Mouse (Mus musculus): ENCODE measurements around the gene Nfam1. TPM values are rescaled to one million over a fixed set of nuclear protein-coding genes. Genes with fewer than 3 reads are reported as not detected.
A peak's percentile ranks its signal among the peaks of the same experiment; 100 is the strongest.

Nfam1 gene
- polyA plus RNA-seq, 1 experiment from 2014 or later, result 2.2 TPM

DNA sequence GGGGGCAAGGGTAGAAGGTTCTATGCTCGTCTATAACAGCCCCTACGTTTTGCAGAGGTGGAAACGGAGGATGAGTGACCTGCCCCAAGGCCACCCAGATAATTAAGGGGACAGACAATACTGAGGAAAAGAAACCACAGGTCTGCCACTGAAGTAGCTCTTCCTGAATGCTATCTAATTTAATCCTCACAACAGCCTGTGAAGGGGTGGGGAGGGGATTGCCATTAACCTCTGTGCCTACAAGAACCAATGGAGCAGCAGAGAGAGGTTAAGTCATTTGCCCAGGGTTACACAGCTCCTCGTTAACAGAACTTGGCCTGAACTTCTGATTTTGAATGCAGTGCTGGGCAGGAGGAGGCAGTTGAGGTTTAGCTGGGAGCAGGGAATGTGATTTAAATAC is 49.0 kb downstream of the Nfam1 start:
- H3K4me1 ChIP-seq (replicated peaks), result peaks cover 79% of the 10 kb centered on the region
- ATAC-seq (ENCODE audit: low FRiP score), result no peak
- peaks cover 62% of the 10 kb centered on the region for H3K27me3 ChIP-seq
- no peak overlapping the region for H3K9ac ChIP-seq
- H3K36me3 ChIP-seq, result no peaks in the 10 kb centered on the region
- WGBS, result 17% methylated on average over 4 of the region's 4 CpGs
- H3K4me2 ChIP-seq, result peak overlapping the region; percentile 49; the same call in 1 of the 2 replicates
- no peaks in the 10 kb centered on the region for H3K9me3 ChIP-seq
- H3K27ac ChIP-seq, result peak overlapping the region; percentile 88
- H3K4me3 ChIP-seq, result no peak overlapping the region

DNA sequence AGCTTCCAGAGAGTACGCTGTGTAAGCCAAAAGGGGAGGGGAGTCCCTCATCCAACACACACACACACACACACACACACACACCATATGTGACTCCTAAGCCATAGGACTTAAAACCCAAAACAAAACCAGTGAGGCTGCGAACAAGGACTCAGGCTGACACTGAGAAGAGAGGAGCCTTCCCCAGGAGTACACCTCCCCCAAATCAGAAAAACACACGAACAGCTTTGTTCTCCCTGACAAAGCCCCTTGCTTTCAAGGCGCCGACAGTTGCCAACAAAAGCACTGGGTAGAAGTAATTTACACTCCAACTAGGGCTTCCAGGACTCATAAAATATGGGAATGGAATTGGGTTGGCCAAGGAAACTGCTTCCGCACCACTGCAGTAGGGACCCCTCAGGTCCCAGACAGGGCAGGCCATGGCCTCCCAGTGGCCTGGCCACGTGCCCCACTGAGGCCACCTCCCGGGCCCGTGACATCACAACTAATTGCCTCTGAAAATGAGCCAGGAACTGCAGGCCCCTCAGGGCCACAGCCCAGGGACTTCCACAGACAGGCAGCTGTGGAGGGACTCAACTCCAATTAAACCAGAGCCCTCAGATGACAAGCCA is 49.6 kb downstream of the Nfam1 start:
- Histone ChIP-seq H3K36me3 (no peaks in the 10 kb centered on the region), H3K27ac (peak overlapping the region; percentile 88), H3K4me3 (peak overlapping the region; percentile 25), H3K4me2 (peak overlapping the region; percentile 49), H3K9ac (peak overlapping the region; percentile 67), H3K4me1 (replicated peaks) (peaks cover 73% of the 10 kb centered on the region), H3K27me3 (peaks cover 66% of the 10 kb centered on the region), H3K9me3 (no peaks in the 10 kb centered on the region)
- 3% methylated on average over 9 of the region's 9 CpGs for WGBS
- ATAC-seq (ENCODE audit: low FRiP score), result peak; percentile 15; the same call in 1 of the 2 replicates

DNA sequence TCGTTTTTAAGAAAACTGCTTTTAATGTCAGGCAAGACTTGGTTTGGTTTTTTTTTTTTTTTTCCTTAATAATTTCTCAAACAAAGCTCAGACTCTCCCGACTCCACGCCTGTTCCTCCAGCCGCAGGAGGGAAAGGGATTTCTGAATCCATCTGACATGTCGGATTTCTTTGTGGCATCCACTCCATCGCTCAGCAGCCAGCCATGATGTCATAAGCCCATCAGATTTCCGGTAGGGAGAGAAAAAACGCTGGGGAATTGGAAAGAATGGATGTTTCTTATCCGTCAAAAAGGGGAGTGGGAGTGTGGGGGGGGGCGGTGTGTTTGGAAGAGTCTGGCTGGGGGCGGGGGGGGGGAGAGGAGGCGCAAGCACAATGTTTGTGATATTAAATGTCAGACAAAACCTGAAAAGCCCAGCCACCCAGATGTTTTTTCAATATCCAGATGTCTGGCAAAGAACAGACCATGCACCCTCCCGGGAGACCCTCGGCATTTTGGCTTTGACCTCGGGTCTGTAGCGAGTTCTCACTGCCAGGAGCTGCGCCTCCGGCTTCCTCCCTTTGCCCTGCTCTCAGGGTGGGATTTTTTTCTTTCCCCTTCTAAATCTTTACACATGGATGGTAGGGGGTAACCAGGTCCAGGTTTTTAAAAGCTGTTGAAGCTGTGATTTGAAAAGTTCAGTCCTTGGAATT is 50.2 kb downstream of the Nfam1 start:
- Histone ChIP-seq H3K9me3 (no peaks in the 10 kb centered on the region), H3K4me3 (peak overlapping the region; percentile 25), H3K27me3 (peaks cover 70% of the 10 kb centered on the region), H3K36me3 (no peaks in the 10 kb centered on the region), H3K4me1 (replicated peaks) (peaks cover 67% of the 10 kb centered on the region), H3K27ac (peak overlapping the region; percentile 88), H3K4me2 (peak overlapping the region; percentile 49), H3K9ac (peak overlapping the region; percentile 67)
- no peak for ATAC-seq (ENCODE audit: low FRiP score)
- WGBS, result 5% methylated on average over 18 of the region's 18 CpGs

DNA sequence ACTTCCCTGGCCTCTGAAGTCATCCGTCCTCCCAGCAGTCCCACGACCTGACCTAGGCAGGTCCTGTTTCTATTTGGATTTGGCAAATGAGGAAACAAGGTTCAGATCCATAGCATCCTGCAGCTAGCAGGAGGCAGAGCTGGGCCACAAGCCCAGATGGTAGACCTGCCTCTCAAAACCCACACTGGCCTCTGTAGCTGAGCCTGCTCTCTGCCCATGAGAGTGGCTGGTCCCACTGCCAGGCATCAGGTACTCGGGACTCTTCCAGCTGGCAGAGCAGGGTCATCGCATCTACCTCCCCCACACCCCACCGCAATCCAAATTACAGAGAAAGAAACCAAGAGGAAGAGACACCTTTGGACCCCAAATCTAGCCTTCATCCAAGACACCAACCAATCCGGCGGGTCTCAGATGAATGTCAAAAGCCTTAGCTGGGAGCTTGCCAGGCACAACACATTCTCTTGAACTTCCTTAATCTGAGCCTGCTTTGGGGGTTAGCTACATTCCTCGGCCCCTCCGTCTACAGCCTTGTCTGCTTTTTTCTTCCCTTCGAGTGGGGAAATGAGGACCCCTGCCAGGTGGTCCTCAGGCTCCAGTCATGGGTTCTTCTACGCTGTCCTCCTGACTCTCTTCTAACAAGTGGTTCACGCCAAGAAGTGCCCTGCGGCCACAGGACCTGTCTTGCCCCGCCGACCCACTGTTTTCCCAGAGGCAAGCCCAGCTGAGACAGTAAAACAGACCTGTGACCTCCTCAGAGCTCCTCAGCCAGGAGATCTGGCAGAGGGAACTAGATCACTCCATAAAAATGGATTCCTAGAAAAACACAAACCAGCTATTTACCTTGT is 51.2 kb downstream of the Nfam1 start:
- Histone ChIP-seq H3K36me3 (no peaks in the 10 kb centered on the region), H3K4me2 (peak overlapping the region; percentile 49), H3K27me3 (peaks cover 76% of the 10 kb centered on the region), H3K9me3 (no peaks in the 10 kb centered on the region), H3K9ac (no peak overlapping the region), H3K27ac (peak overlapping the region; percentile 88), H3K4me3 (no peak overlapping the region), H3K4me1 (replicated peaks) (peaks cover 61% of the 10 kb centered on the region)
- 37% methylated on average over 15 of the region's 15 CpGs for WGBS
- ATAC-seq (ENCODE audit: low FRiP score), result no peak

DNA sequence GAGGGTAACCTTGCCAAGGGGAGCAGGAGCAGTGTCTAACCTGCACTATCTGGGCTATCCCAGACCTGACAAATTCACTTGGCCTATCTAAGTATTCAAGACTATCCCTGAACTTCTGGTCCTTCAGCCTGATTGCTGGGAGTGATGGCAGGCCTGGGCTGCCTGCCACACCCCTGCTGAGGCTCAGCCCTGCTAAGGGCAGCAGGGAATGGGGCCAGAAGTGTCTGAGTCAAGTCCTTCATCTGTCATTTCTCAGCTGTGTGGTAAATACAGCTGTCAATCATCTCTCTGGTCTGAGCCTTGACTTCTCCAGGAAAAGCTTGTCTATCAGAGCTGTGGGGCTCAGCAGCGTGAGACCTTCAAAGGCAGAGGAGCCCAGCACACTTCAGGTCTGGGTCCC is 53.6 kb downstream of the Nfam1 start:
- H3K4me3 ChIP-seq, result no peak overlapping the region
- no peak overlapping the region for H3K4me2 ChIP-seq
- WGBS, result 88% methylated on average over 1 of the region's 1 CpGs
- peaks cover 47% of the 10 kb centered on the region for H3K4me1 ChIP-seq (replicated peaks)
- ATAC-seq (ENCODE audit: low FRiP score), result no peak
- no peaks in the 10 kb centered on the region for H3K36me3 ChIP-seq
- peaks cover 72% of the 10 kb centered on the region for H3K27me3 ChIP-seq
- no peak overlapping the region for H3K9ac ChIP-seq
- H3K27ac ChIP-seq, result no peak overlapping the region
- H3K9me3 ChIP-seq, result no peaks in the 10 kb centered on the region

DNA sequence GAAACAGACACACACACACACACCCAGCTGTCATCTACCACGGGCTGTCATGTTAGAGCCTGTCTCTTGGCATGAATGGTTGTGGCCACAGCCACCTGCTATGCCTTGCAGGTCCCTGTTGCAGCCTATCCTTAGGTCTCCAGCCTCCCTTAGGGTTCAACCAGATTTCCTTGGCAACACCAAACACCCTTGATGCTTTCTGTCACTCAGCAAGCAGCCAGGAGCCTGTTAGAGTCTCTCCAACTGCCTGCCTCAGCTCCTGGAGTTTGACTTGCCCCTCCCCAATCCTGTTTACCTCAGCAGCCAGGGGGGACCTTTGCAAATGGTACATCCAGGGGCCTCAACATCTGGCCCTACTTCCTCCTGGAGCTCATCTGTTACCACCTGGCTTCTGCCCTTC is 58.6 kb downstream of the Nfam1 start:
- WGBS, result 53% methylated on average over 1 of the region's 1 CpGs
- Histone ChIP-seq H3K36me3 (no peaks in the 10 kb centered on the region), H3K4me1 (replicated peaks) (peaks cover 16% of the 10 kb centered on the region), H3K4me3 (no peak overlapping the region), H3K27ac (no peak overlapping the region), H3K9me3 (no peaks in the 10 kb centered on the region), H3K4me2 (no peak overlapping the region), H3K27me3 (peaks cover 68% of the 10 kb centered on the region), H3K9ac (no peak overlapping the region)
- no peak for ATAC-seq (ENCODE audit: low FRiP score)

DNA sequence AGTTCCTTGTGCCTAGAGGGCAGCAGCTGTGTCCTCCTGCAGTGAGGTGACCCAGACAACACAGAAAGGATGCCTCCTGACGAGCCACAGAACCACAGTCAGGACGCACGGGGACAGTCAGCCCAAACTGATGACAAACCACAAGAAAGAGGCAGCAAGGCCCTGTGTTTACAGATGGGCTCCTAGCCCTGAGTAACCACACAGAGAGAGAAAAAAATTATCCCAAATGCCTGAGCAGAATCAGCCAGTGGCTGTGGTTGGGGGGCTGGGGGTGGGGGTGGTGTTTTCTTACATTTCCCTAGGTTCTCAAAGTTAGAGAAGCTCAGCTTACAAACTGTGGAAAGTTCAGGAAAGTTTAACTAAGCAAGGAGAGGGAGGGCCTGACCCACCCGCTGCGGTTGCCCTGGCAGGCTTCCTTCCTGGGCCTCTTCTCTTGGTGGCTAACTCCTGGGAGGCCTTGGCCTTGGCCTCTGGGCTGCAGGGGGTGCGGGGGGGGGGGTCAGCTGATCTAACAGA is 63.8 kb downstream of the Nfam1 start:
- WGBS, result 34% methylated on average over 6 of the region's 6 CpGs
- Histone ChIP-seq H3K9ac (peak overlapping the region; percentile 60; the same call in 1 of the 2 replicates), H3K36me3 (no peaks in the 10 kb centered on the region), H3K27ac (peak overlapping the region; percentile 72), H3K4me2 (peak overlapping the region; percentile 44; the same call in 1 of the 2 replicates), H3K4me1 (replicated peaks) (peaks cover 39% of the 10 kb centered on the region), H3K9me3 (no peaks in the 10 kb centered on the region), H3K4me3 (no peak overlapping the region), H3K27me3 (peaks cover 57% of the 10 kb centered on the region)
- ATAC-seq (ENCODE audit: low FRiP score), result no peak

DNA sequence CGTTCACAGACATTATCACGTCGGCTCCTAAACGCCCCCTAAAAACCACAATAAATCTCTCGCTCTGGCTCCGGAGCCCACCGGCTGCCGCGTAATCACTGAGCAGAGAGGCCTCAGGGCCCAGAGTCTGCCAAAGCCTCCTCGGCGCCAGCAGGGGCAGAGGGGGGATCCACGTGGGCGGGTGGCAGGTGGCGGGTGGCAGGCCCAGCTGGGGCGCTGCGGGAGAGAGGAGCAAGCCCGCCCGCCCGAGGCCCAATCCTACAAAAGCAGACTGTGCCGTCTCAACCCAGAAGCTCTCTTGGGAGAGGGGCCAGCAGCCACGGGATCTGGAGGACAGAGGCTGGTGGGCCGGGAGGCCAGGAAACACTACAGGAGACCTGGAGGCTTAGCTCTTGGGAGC is 64.7 kb downstream of the Nfam1 start:
- peak overlapping the region; percentile 60 for H3K9ac ChIP-seq
- peak overlapping the region; percentile 6; the same call in 1 of the 2 replicates for H3K4me3 ChIP-seq
- H3K27me3 ChIP-seq, result peaks cover 56% of the 10 kb centered on the region
- peak overlapping the region; percentile 44 for H3K4me2 ChIP-seq
- H3K4me1 ChIP-seq (replicated peaks), result peaks cover 45% of the 10 kb centered on the region
- under 1% methylated on average over 22 of the region's 22 CpGs for WGBS
- H3K27ac ChIP-seq, result peak overlapping the region; percentile 72
- peak; percentile 55 for ATAC-seq (ENCODE audit: low FRiP score)
- H3K36me3 ChIP-seq, result no peaks in the 10 kb centered on the region
- no peaks in the 10 kb centered on the region for H3K9me3 ChIP-seq

DNA sequence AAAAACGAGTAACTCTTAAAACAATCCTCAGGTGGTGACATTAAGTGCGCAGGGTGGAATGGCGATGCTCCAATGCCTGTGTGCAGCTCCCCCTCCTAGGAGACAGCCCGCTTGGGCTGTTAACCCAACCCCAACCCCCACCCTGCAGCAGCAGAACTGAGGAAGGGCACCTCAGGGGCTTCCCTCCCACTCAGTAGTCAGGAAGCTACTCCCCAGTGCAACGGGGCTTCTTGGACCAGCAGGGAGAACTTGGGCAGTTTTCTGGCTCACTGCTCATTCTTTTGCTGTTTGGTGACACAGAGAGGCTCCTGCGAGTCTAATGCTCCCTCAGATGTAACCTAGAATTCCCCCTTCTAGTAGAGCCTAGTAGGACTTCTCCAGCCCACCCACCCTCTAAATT is 65.2 kb downstream of the Nfam1 start:
- Histone ChIP-seq H3K4me1 (replicated peaks) (peaks cover 48% of the 10 kb centered on the region), H3K9me3 (no peaks in the 10 kb centered on the region), H3K9ac (peak overlapping the region; percentile 60; the same call in 1 of the 2 replicates), H3K4me3 (0 out of 2 replicates have a peak overlapping the region, but pooled peaks have one; percentile 6), H3K27me3 (peaks cover 55% of the 10 kb centered on the region), H3K4me2 (peak overlapping the region; percentile 44), H3K36me3 (no peaks in the 10 kb centered on the region), H3K27ac (peak overlapping the region; percentile 72)
- ATAC-seq (ENCODE audit: low FRiP score), result no peak
- WGBS, result 26% methylated on average over 6 of the region's 6 CpGs

DNA sequence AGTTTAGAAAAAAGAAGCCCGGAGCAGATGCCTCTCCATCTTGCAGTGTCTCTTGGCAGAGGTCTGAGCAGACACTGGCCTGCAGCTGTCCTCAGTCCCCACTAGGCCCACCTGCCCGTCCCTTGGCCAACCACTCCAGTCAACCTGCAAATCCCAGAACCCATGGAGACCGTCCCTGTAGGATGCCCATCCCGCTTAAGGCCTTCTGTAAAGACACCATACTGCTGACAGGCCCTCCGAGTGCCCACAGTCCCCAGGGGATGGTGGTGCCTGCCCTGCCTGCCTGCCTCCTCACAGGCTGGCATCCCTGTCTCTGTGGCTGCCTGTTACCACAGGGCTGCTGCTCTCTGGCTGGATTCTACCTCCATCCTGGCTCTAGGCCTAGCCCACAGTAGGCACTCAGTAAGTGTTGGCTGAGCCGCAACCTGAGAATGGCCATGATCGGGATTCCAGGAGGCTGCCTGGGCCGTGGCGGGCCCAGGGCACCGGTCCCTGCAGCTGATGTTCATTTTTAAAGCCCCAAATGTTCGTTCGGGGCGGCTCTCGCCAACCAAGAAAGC is 68.8 kb downstream of the Nfam1 start:
- peak overlapping the region; percentile 83 for H3K27ac ChIP-seq
- peak overlapping the region; percentile 63; the same call in 1 of the 2 replicates for H3K9ac ChIP-seq
- peaks cover 62% of the 10 kb centered on the region for H3K27me3 ChIP-seq
- H3K4me1 ChIP-seq (replicated peaks), result peaks cover 79% of the 10 kb centered on the region
- peak; percentile 33; the same call in 1 of the 2 replicates for ATAC-seq (ENCODE audit: low FRiP score)
- H3K9me3 ChIP-seq, result no peaks in the 10 kb centered on the region
- no peaks in the 10 kb centered on the region for H3K36me3 ChIP-seq
- H3K4me3 ChIP-seq, result peak overlapping the region; percentile 57; the same call in 1 of the 2 replicates
- WGBS, result 53% methylated on average over 14 of the region's 14 CpGs
- peak overlapping the region; percentile 51 for H3K4me2 ChIP-seq

DNA sequence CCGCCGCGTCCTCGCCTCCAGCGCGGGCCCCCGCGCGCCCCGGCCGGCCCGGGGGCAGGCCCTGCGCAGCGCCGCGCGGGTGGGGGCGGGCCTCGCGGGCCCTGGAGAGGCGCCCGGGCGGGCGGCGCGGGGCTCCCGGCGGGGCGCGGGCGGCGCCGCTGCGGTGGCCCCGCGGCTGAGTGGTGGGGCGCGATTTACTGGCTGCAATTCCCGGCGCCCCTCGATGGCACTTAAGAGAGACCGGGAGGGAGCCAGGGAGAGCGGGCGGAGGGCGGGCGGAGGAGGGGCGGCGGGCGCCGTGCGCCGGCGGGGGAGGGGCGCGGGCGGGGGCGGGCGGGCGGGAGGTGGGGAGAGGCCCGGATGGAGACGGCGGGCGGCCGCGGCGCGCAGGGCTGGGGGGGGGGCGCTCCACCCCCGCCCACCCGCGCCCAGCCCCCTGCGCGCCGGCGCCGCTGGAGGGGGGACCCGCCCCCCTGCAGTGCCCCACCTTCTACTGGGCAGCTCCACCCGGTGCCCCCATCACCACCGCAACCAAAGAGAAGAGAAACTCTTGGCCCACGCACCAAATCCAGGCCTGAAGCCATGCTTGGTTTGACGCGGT is 69.5 kb downstream of the Nfam1 start:
- ATAC-seq (ENCODE audit: low FRiP score), result no peak
- H3K27ac ChIP-seq, result peak overlapping the region; percentile 83
- peak overlapping the region; percentile 57 for H3K4me3 ChIP-seq
- H3K4me2 ChIP-seq, result peak overlapping the region; percentile 51
- H3K36me3 ChIP-seq, result no peaks in the 10 kb centered on the region
- no peaks in the 10 kb centered on the region for H3K9me3 ChIP-seq
- H3K4me1 ChIP-seq (replicated peaks), result peaks cover 79% of the 10 kb centered on the region
- peak overlapping the region; percentile 63 for H3K9ac ChIP-seq
- 3% methylated on average over 38 of the region's 82 CpGs for WGBS
- peaks cover 65% of the 10 kb centered on the region for H3K27me3 ChIP-seq

All from hindbrain, embryonic 13.5 days (tissue).